Mouse (Mus musculus): ENCODE data around the gene Mylip. TPM values are rescaled to one million over a fixed set of nuclear protein-coding genes. Genes with fewer than 3 reads are reported as not detected.

Mylip gene
- polyA plus RNA-seq, 1 experiment = 2.4 TPM

DNA sequence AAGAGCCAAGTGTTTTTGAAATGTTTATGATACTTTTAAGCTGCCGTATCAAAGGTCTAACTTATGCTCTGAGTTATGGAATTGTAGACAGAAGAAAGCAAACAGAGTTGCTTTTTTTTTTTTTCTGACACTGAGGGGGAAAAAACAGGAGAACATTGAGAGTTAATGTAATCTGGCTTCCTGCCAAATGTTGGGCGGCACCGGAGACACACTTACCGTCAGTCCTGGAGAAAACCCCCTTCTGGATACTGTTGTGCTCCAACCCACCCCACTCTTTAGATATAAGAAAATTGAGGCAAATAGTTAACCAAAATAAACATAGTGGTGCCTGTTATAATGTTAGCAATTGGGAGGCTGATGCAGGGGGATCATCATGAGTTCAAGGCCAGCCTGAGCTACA lies 65.1 kb downstream of the Mylip start:
- Histone ChIP-seq H3K36me3 (ENCODE audit: control insufficient read depth) (no peaks in the 10 kb centered on the region), H3K9me3 (ENCODE audit: control insufficient read depth, low read length) (no peaks in the 10 kb centered on the region), H3K4me1 (ENCODE audit: control insufficient read depth) (peaks cover 18% of the 10 kb centered on the region), H3K4me3 (replicated peaks) (no peak overlapping the region), H3K27me3 (ENCODE audit: control insufficient read depth) (no peaks in the 10 kb centered on the region)
- TF ChIP-seq TAL1 (IDR thresholded peaks at IDR 0.05; ENCODE audit: low read length) (no peak), GATA1 (IDR thresholded peaks at IDR 0.05; ENCODE audit: low read length) (no peak)

DNA sequence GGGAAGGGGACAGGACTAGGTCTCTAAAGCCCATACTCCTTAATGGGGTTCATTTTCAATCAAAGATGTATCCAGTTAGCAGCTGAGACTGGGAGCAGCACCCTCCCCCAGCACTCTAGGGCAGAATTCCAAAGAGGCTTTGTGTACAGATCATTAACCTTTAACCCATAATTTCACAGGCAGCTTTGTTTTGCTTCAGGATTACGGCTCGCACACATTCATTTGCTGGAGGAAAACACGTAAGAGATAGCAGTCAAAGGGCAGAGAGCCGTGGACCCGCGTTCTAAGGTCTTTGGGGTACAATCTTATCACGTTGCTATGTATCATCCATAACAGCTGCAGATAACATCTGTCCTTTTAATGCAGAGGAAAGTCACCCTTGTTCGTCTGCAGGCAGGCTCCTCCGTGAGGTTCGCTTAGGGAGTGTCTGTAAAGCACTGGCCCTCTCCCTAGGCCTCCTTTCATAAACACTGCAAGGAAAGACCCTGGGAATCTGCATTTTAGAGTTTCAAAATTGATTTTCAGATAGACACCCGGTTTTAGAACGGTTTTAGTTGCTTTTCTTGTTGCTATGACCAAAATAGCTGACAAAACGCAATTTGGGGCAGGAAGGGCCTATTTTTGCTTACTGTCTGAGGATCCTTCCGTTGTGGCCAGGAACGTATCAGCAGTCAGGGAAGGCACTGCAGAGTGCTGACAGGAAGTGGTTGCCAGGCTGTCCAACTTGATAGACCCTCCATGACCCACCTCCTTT lies 65.7 kb downstream of the Mylip start:
- Histone ChIP-seq H3K4me3 (replicated peaks) (no peak overlapping the region), H3K4me1 (ENCODE audit: control insufficient read depth) (peaks cover 18% of the 10 kb centered on the region), H3K27me3 (ENCODE audit: control insufficient read depth) (no peaks in the 10 kb centered on the region), H3K36me3 (ENCODE audit: control insufficient read depth) (no peaks in the 10 kb centered on the region), H3K9me3 (ENCODE audit: control insufficient read depth, low read length) (no peaks in the 10 kb centered on the region)
- TF ChIP-seq GATA1 (IDR thresholded peaks at IDR 0.05; ENCODE audit: low read length) (no peak), TAL1 (IDR thresholded peaks at IDR 0.05; ENCODE audit: low read length) (no peak)

DNA sequence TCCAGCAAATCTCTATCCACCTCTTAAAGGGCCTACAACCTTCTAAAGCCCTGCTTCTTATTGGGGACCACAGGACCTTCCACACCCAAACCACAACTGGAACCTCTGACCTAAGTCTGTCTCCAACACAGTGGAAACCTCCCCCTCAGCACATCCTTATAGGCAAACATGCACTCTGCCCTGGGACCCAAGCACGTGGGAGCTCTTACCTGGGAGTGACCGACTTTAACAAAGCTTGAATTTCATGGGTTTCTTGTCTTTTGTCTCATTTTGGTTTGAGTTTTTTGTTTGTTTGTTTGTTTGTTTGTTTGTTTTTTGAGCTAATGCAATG lies 66.3 kb downstream of the Mylip start:
- Histone ChIP-seq H3K36me3 (ENCODE audit: control insufficient read depth) (no peaks in the 10 kb centered on the region), H3K27me3 (ENCODE audit: control insufficient read depth) (no peaks in the 10 kb centered on the region), H3K9me3 (ENCODE audit: control insufficient read depth, low read length) (no peaks in the 10 kb centered on the region), H3K4me3 (replicated peaks) (no peak overlapping the region), H3K4me1 (ENCODE audit: control insufficient read depth) (peaks cover 18% of the 10 kb centered on the region)
- TF ChIP-seq TAL1 (IDR thresholded peaks at IDR 0.05; ENCODE audit: low read length) = no peak
- TF ChIP-seq GATA1 (IDR thresholded peaks at IDR 0.05; ENCODE audit: low read length) = no peak

- TF ChIP-seq TAL1 (IDR thresholded peaks at IDR 0.05; ENCODE audit: low read length) = no peak
- TF ChIP-seq GATA1 (IDR thresholded peaks at IDR 0.05; ENCODE audit: low read length) = no peak
- peaks cover 18% of the 10 kb centered on the region for H3K4me1 ChIP-seq (ENCODE audit: control insufficient read depth)
- no peak overlapping the region for H3K4me3 ChIP-seq (replicated peaks)
- no peaks in the 10 kb centered on the region for H3K27me3 ChIP-seq (ENCODE audit: control insufficient read depth)
- no peaks in the 10 kb centered on the region for H3K36me3 ChIP-seq (ENCODE audit: control insufficient read depth)
- no peaks in the 10 kb centered on the region for H3K9me3 ChIP-seq (ENCODE audit: control insufficient read depth, low read length)
These were observed 67.9 kb downstream of the Mylip start for GRCm38 (mm10) chr13:45457459-45457858.

DNA sequence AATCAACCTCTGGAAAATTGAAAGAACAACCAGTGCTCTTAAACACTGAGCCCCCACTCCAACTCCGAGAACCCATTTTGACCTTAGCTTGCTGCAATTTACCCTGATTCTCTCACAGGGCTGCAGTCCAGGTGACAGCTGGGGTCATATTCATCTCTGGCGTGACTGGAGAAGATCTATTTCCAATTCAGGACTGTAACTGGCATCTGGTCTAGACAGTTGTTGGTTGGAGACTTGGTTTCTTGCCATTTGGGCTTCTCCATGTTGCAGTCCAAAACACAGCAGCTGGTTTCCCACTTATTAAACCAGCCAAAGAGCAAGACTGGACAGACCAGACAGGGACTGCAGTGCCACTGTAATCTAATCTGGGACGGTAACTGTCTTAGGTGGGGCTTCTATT lies 70.6 kb downstream of the Mylip start:
- no peaks in the 10 kb centered on the region for H3K36me3 ChIP-seq (ENCODE audit: control insufficient read depth)
- H3K4me3 ChIP-seq (replicated peaks) = no peak overlapping the region
- H3K27me3 ChIP-seq (ENCODE audit: control insufficient read depth) = no peaks in the 10 kb centered on the region
- TF ChIP-seq TAL1 (IDR thresholded peaks at IDR 0.05; ENCODE audit: low read length) (no peak), GATA1 (IDR thresholded peaks at IDR 0.05; ENCODE audit: low read length) (no peak)
- H3K4me1 ChIP-seq (ENCODE audit: control insufficient read depth) = peaks cover 7% of the 10 kb centered on the region
- no peaks in the 10 kb centered on the region for H3K9me3 ChIP-seq (ENCODE audit: control insufficient read depth, low read length)

GRCm38 (mm10) chr13:45461370-45461958 lies 71.9 kb downstream of the Mylip start:
- no peak overlapping the region for H3K4me3 ChIP-seq (replicated peaks)
- H3K27me3 ChIP-seq (ENCODE audit: control insufficient read depth) = no peaks in the 10 kb centered on the region
- H3K9me3 ChIP-seq (ENCODE audit: control insufficient read depth, low read length) = no peaks in the 10 kb centered on the region
- H3K36me3 ChIP-seq (ENCODE audit: control insufficient read depth) = no peaks in the 10 kb centered on the region
- H3K4me1 ChIP-seq (ENCODE audit: control insufficient read depth) = no peaks in the 10 kb centered on the region
- TF ChIP-seq GATA1 (IDR thresholded peaks at IDR 0.05; ENCODE audit: low read length) = no peak
- TF ChIP-seq TAL1 (IDR thresholded peaks at IDR 0.05; ENCODE audit: low read length) = no peak

Other genes starting within 250 kb of the Mylip start
- 229 and 320 TPM in 2 replicates for gene Gmpr, start 117.7 kb downstream of the Mylip start, polyA plus RNA-seq (2012)

All from erythroblast, embryonic 14.5 days (primary cell).